Mouse (Mus musculus): ENCODE measurements around the gene Phxr2. TPM values are rescaled to one million over a fixed set of nuclear protein-coding genes. Genes with fewer than 3 reads are reported as not detected.

Gene Phxr2
- polyA plus RNA-seq (2015; fragmentation: Nextera tagmentation; extraction: Ambion mirVana) = not detected in 2 replicates

DNA sequence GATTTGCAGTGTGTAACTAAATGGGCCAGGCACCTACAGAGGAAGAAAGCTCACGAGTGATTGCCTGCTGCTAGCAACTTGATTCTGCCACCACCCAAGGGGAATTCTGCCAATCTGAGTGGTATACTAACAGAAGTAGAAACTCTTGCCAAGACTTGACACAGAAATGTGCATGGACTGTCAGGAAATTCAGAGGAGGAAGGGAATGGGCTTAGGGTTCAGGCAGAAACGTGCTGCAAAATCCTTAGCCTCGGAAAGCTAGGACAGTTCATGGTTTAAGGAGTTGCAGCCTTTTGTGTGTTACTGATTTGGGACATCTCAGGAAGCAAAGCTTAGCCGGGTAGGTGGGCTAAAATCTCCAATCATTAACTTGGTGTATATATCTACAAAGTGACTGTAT, at the start of gene Phxr2:
TSS of gene Phxr2 (minus strand) at position 101 of the 400 bp plus-strand sequence.

DNA sequence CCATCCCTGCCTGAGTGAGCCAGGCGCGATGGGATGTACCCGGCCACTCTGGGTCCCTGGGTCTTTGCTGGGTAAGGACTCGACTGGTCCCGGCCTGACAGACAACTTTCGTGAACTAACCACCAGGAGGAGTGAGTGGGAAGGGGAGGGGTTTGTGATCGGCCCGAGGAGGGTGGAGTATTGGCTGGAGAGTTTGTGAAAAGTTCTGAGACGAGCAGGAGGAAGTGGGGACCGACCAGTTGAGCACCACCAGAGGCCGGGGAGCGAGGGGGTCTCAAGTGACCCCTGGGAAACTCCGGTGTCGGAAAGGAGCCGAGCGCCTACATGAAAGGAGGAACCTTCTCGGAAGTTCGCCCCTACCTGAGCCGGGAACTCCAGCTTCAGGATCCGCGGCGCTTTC, 18.2 kb downstream of the Phxr2 start, which contains the start of gene Galnt4:
TSS of gene Galnt4 (plus strand) at position 196 of the 400 bp plus-strand sequence.

DNA sequence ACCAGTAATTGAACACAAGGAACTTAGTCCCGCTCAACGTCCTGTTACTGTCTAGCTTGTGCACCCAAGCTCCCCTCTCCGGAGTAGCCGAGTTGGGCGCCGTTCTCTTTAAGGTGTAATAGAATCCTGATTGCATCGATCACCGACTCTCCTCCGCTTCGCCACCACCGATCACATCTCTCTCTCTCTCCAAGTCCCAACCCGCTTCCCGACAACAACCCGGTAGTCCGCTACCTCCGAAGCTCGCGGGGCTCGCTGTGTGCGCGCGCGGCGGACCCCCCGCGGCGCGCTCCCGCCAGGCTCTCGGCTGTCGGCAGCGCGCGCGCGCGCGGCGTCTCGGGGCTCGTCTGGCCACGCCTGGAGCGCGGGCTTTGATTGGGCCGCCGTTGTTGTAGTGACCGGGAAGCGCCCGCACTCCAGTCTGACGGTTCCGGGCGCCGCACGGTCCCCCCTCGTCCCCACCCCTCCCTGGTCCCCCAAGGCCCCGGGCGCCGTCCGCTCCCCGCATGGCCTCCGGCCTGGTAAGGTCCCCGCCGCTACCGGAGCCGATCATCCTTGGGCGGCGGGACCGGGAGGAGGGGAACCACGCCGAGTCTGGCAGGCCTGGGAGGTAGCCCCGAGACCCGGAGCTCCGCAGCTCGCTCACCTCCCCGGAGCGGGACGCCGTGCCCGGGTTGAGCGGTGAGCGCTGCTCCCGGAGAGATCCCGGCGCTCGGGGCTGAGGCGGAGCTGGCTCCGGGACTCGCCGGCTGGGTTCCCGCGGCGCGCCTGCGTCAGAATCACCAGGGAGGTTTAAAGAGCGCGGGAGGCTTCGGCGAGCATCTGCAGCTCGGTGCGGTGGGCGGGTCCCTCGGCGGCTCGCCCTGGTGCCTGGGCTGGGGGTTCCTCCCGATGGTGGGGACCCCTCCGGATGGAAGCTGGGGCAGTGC, 19.2 kb downstream of the Phxr2 start, which contains the start of gene Poc1b:
TSS of gene Poc1b (plus strand) at position 334 of the 929 bp plus-strand sequence.

Other genes with a start within 250 kb of the Phxr2 start
- 137 and 150 TPM in 2 replicates for gene Atp2b1, start 211.9 kb downstream of the Phxr2 start, polyA plus RNA-seq (2015; fragmentation: Nextera tagmentation; extraction: Ambion mirVana)
- 5.1 and 5.2 TPM in 2 replicates for gene Poc1b, start 19.3 kb downstream of the Phxr2 start, polyA plus RNA-seq (2015; fragmentation: Nextera tagmentation; extraction: Ambion mirVana)
- gene Galnt4, start 18.2 kb downstream of the Phxr2 start, polyA plus RNA-seq (2015; fragmentation: Nextera tagmentation; extraction: Ambion mirVana) = 6.7 and 7.8 TPM in 2 replicates
- 20.1 and 22.8 TPM in 2 replicates for gene Dusp6, start 136.9 kb upstream of the Phxr2 start, polyA plus RNA-seq (2015; fragmentation: Nextera tagmentation; extraction: Ambion mirVana)

Data from urinary bladder, postnatal 0 days (tissue).